Mouse (Mus musculus) T-cell, adult 2 months (primary cell): ENCODE results near the gene Txnrd1.

Experiments used
- DNase-seq: peaks from one replicate; pipeline ENCODE4 v3.0.0; 2022; ENCODE audit warnings: low spot score

Gene Txnrd1

GRCm38 (mm10) chr10:82866356-82866755, 32.6 kb downstream of the Txnrd1 start, which contains the start of gene Eid3:
Eid3 (plus strand) TSS chr10:82866626.
- no peak for DNase-seq

GRCm38 (mm10) chr10:82866832-82867231, 33.1 kb downstream of the Txnrd1 start:
- no peak for DNase-seq

- no peak for DNase-seq
These were observed 34.8 kb downstream of the Txnrd1 start for GRCm38 (mm10) chr10:82868418-82869086.

- no peak for DNase-seq
These were observed 41.7 kb downstream of the Txnrd1 start for GRCm38 (mm10) chr10:82875446-82875845.

- peak; percentile 31 for DNase-seq
These were observed 42.5 kb downstream of the Txnrd1 start for GRCm38 (mm10) chr10:82876076-82876796.

GRCm38 (mm10) chr10:82887354-82887753, 53.6 kb downstream of the Txnrd1 start:
- peak; percentile 80 for DNase-seq

- DNase-seq = no peak
These were observed 54.8 kb downstream of the Txnrd1 start for GRCm38 (mm10) chr10:82888576-82888975.

- DNase-seq = no peak
These were observed 55.8 kb downstream of the Txnrd1 start for GRCm38 (mm10) chr10:82889447-82889973.

GRCm38 (mm10) chr10:82890936-82891335, 57.2 kb downstream of the Txnrd1 start:
- peak; percentile 22 for DNase-seq

- DNase-seq = no peak
These were observed 57.7 kb downstream of the Txnrd1 start for GRCm38 (mm10) chr10:82891427-82891826.

- no peak for DNase-seq
These were observed 58.8 kb downstream of the Txnrd1 start for GRCm38 (mm10) chr10:82892442-82893055.

- DNase-seq = no peak
These were observed 60.3 kb downstream of the Txnrd1 start for GRCm38 (mm10) chr10:82893872-82894650.

- no peak for DNase-seq
These were observed 64.2 kb downstream of the Txnrd1 start for GRCm38 (mm10) chr10:82897936-82898335.

- no peak for DNase-seq
These were observed 65.1 kb downstream of the Txnrd1 start for GRCm38 (mm10) chr10:82898893-82899292.

- peak; percentile 41 for DNase-seq
These were observed 66.2 kb downstream of the Txnrd1 start for GRCm38 (mm10) chr10:82899810-82900421.

- no peak for DNase-seq
These were observed 66.8 kb downstream of the Txnrd1 start for GRCm38 (mm10) chr10:82900546-82900945.

GRCm38 (mm10) chr10:82901436-82901835, 67.7 kb downstream of the Txnrd1 start:
- peak; percentile 83 for DNase-seq

- no peak for DNase-seq
These were observed 74.8 kb downstream of the Txnrd1 start for GRCm38 (mm10) chr10:82908526-82908925.

GRCm38 (mm10) chr10:82909382-82909781, 75.6 kb downstream of the Txnrd1 start:
- peak; percentile 56 for DNase-seq

GRCm38 (mm10) chr10:82910198-82910597, 76.4 kb downstream of the Txnrd1 start:
- peak; percentile 35 for DNase-seq

GRCm38 (mm10) chr10:82913238-82913637, 79.5 kb downstream of the Txnrd1 start:
- no peak for DNase-seq
